Mouse (Mus musculus): ENCODE results near the gene Igsf11.

DNA sequence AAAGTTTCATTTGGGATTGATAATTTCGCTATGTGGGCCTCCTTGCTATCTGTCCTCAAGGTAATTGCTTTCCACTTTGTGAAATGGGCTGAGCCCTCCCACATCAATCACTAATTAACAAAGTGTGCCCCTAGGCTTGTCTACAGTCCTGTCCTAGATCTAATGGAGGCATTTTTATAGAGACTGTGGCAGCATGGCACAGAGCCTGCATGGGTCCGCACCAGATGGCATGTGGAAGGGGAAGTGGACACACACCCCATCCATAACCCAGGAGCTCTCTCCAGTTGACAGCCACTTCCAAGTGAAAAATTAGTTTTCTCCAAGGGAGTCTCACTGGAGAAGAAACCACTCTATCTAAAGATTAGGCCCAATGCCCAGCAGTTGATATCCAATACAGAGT lies 138.9 kb downstream of the Igsf11 start:
- no peak for TF ChIP-seq CTCF (IDR thresholded peaks at IDR 0.05; ENCODE audit: low read depth)
- no peak for TF ChIP-seq EP300 (optimal IDR thresholded peaks at IDR 0.05)
